Mouse (Mus musculus) MEL (cell line): Measurements from ENCODE around the gene Zfp715. TPM values are rescaled to one million over a fixed set of nuclear protein-coding genes. Genes with fewer than 3 reads are reported as not detected.
A peak's percentile ranks its signal among the peaks of the same experiment; 100 is the strongest.
"Not testable (repeated sequence)": the region's sequence is repeated elsewhere in the genome, so short reads cannot be mapped to it uniquely, and the experiment has no call there.

Experiments
- DNase-seq: peaks from one replicate; pipeline ENCODE4 v3.0.0; 2011; ENCODE audit warnings: low read depth, low spot score
- H3K27ac ChIP-seq: 2 replicates; pipeline ENCODE4 v1.5.1; 2012; ENCODE audit warnings: low read depth, mild to moderate bottlenecking, control low read depth, low read length, moderate library complexity; ENCODE audit not compliant: control insufficient read depth
- H3K27me3 ChIP-seq, 2 experiments: fragments of 150-350 bp in 1 of 2; sonication (generic) in 1 of 2; 2 replicates each; pipeline ENCODE4 v1.6.1; 2012; ENCODE audit warnings: low read length in 2 of 2, mild to moderate bottlenecking in 2 of 2, improper control_type of control experiment in 1 of 2, moderate library complexity in 1 of 2; ENCODE audit not compliant: insufficient read depth in 2 of 2, control insufficient read depth in 1 of 2
- H3K36me3 ChIP-seq, 2 experiments: 2 replicates each; pipeline ENCODE4 v1.6.1; 2012 to 2014; ENCODE audit warnings: low read length in 2 of 2, improper control_type of control experiment in 1 of 2, inconsistent platforms in 1 of 2, mild to moderate bottlenecking in 1 of 2; ENCODE audit not compliant: insufficient read depth in 2 of 2, control insufficient read depth in 1 of 2
- H3K4me1 ChIP-seq, 2 experiments: fragments of 150-350 bp in 1 of 2; sonication (generic) in 1 of 2; 2 replicates each; pipeline ENCODE4 v1.6.1; 2012; ENCODE audit warnings: low read length in 2 of 2, improper control_type of control experiment in 1 of 2, mild to moderate bottlenecking in 1 of 2; ENCODE audit not compliant: insufficient read depth in 2 of 2, control insufficient read depth in 1 of 2
- H3K4me3 ChIP-seq, 2 experiments: fragments of 150-350 bp in 1 of 2; sonication (generic) in 1 of 2; 2 replicates each; pipeline ENCODE4 v1.5.1; 2012; ENCODE audit warnings: low read depth in 2 of 2, low read length in 2 of 2, mild to moderate bottlenecking in 2 of 2, moderate library complexity in 2 of 2, control low read depth in 1 of 2, improper control_type of control experiment in 1 of 2; ENCODE audit not compliant: control insufficient read depth in 1 of 2, insufficient read depth in 1 of 2
- H3K79me2 ChIP-seq: 2 replicates; pipeline ENCODE4 v1.6.1; 2012; ENCODE audit warnings: mild to moderate bottlenecking, low read length, moderate library complexity; ENCODE audit not compliant: control insufficient read depth, poor library complexity, insufficient read depth
- H3K9ac ChIP-seq: 2 replicates; pipeline ENCODE4 v1.6.1; 2012; ENCODE audit warnings: low read depth, mild to moderate bottlenecking, control low read depth, low read length, moderate library complexity; ENCODE audit not compliant: control insufficient read depth, poor library complexity, severe bottlenecking
- H3K9me3 ChIP-seq: fragments of 150-350 bp; sonication (generic); replicated peaks from 2 replicates; pipeline ENCODE4 v1.6.1; 2012; ENCODE audit warnings: mild to moderate bottlenecking, low read length, improper control_type of control experiment, moderate library complexity; ENCODE audit not compliant: insufficient read depth
- CHD1 ChIP-seq: IDR thresholded peaks from 2 replicates; pipeline ENCODE4 v1.6.1; 2012; ENCODE audit warnings: low read depth, mild to moderate bottlenecking, inconsistent platforms, low read length, improper control_type of control experiment
- CHD2 ChIP-seq: IDR thresholded peaks from 2 replicates; pipeline ENCODE4 v1.6.1; 2011; ENCODE audit warnings: low read length, improper control_type of control experiment
- CTCF ChIP-seq, 3 experiments: IDR thresholded peaks in 2 of 3; conservative IDR thresholded peaks in 1 of 3; 2 replicates each; pipeline ENCODE4 v1.5.1; 2011 to 2012; ENCODE audit warnings: low read length in 3 of 3, low read depth in 2 of 3, mild to moderate bottlenecking in 2 of 3, improper control_type of control experiment in 1 of 3, inconsistent platforms in 1 of 3, mixed read lengths in 1 of 3, moderate library complexity in 1 of 3; ENCODE audit not compliant: control insufficient read depth in 1 of 3, insufficient read depth in 1 of 3, poor library complexity in 1 of 3, severe bottlenecking in 1 of 3
- EP300 ChIP-seq, 2 experiments: IDR thresholded peaks; 2 replicates each; pipeline ENCODE4 v1.6.1; 2011; ENCODE audit warnings: improper control_type of control experiment in 2 of 2, low read length in 2 of 2, low read depth in 1 of 2, mild to moderate bottlenecking in 1 of 2
- ETS1 ChIP-seq: IDR thresholded peaks from 2 replicates; pipeline ENCODE4 v1.6.1; 2012; ENCODE audit warnings: low read depth, mild to moderate bottlenecking, inconsistent platforms, low read length, improper control_type of control experiment, moderate library complexity
- GATA1 ChIP-seq: IDR thresholded peaks from 2 replicates; pipeline ENCODE4 v1.6.1; 2011; ENCODE audit warnings: low read depth, low read length, improper control_type of control experiment
- MYB ChIP-seq: IDR thresholded peaks from 2 replicates; pipeline ENCODE4 v1.6.1; 2011; ENCODE audit warnings: mild to moderate bottlenecking, low read depth, low read length, improper control_type of control experiment
- NELFE ChIP-seq: IDR thresholded peaks from 2 replicates; pipeline ENCODE4 v1.6.1; 2011; ENCODE audit warnings: low read depth, low read length, improper control_type of control experiment
- POLR2A ChIP-seq, 2 experiments: IDR thresholded peaks; 2 replicates each; pipeline ENCODE4 v1.6.1; 2011 to 2012; ENCODE audit warnings: low read length in 2 of 2, mild to moderate bottlenecking in 2 of 2, control low read depth in 1 of 2, improper control_type of control experiment in 1 of 2, low read depth in 1 of 2, moderate library complexity in 1 of 2; ENCODE audit not compliant: control insufficient read depth in 1 of 2, insufficient read depth in 1 of 2, poor library complexity in 1 of 2
- RAD21 ChIP-seq: IDR thresholded peaks from 2 replicates; pipeline ENCODE4 v1.6.1; 2011; ENCODE audit warnings: mild to moderate bottlenecking, low read depth, low read length, improper control_type of control experiment
- SIN3A ChIP-seq: IDR thresholded peaks from 2 replicates; pipeline ENCODE4 v1.6.1; 2012; ENCODE audit warnings: low read length, improper control_type of control experiment, inconsistent platforms
- SMC3 ChIP-seq: IDR thresholded peaks from 2 replicates; pipeline ENCODE4 v1.6.1; 2011; ENCODE audit warnings: low read depth, low read length, improper control_type of control experiment
- TAL1 ChIP-seq: IDR thresholded peaks from 2 replicates; pipeline ENCODE4 v1.6.1; 2012; ENCODE audit warnings: mild to moderate bottlenecking, inconsistent platforms, low read length, moderate library complexity, mixed read lengths
- TBP ChIP-seq: IDR thresholded peaks from 2 replicates; pipeline ENCODE4 v1.8.0; 2011; ENCODE audit warnings: low read depth, low read length, improper control_type of control experiment
- TCF12 ChIP-seq: IDR thresholded peaks from 2 replicates; pipeline ENCODE4 v1.6.1; 2014; ENCODE audit warnings: low read depth, mild to moderate bottlenecking, inconsistent platforms, low read length, improper control_type of control experiment, moderate library complexity
- ZNF384 ChIP-seq: IDR thresholded peaks from 2 replicates; pipeline ENCODE4 v1.6.1; 2012; ENCODE audit warnings: low read depth, mild to moderate bottlenecking, inconsistent platforms, low read length, improper control_type of control experiment
- polyA plus RNA-seq, 2 experiments: library from polyadenylated mRNA; stranded (reverse) in 1 of 2; unstranded in 1 of 2; fragments of >175 nt in 1 of 2; fragments of >200 nt in 1 of 2; gene quantifications; 2 replicates each; pipeline versions ENCODE4 v1.2.1 to v1.2.4; 2012; ENCODE audit warnings: low replicate concordance in 2 of 2, low read depth in 1 of 2; ENCODE audit not compliant: insufficient read length in 2 of 2, insufficient read depth in 1 of 2, missing spikeins in 1 of 2
- total RNA-seq: library from RNA; depleted of rRNA; stranded (reverse); fragments of 300-350 nt; gene quantifications from 2 replicates; pipeline ENCODE4 v1.2.3, GENCODE M21; 2012

Gene Zfp715
- total and polyA plus RNA-seq, 3 experiments, result 8.3 to 11.7 TPM; not detected in 1

GRCm38 (mm10) chr7:43351154-43351553 lies 38.1 kb upstream of the Zfp715 start, which contains the start of gene Siglecf:
Gene Siglecf (plus strand): TSS chr7:43351341.
- peak within 1 kb of the TSS; percentile 66 for H3K9ac ChIP-seq
- DNase-seq, result peak; percentile 66
- TF ChIP-seq EP300 (IDR thresholded peaks at IDR 0.05; ENCODE audit: low read depth in 1 of 2, low read length in 2 of 2) (peak; percentile 52; a peak in 2 of 4 replicates), NELFE (peak; percentile 42; the same call in 1 of the 2 replicates), TCF12 (no peak), ETS1 (peak; percentile 61; the same call in 1 of the 2 replicates), CHD2 (no peak), CHD1 (no peak), POLR2A (IDR thresholded peaks at IDR 0.05; ENCODE audit: control insufficient read depth in 1 of 2, insufficient read depth in 1 of 2, low read depth in 1 of 2, low read length in 2 of 2, poor library complexity in 1 of 2) (peak in 1 of 2 experiments; percentile 43; a peak in 1 of 4 replicates), TAL1 (peak; percentile 34), GATA1 (peak; percentile 66), SIN3A (peak; percentile 31; the same call in 1 of the 2 replicates), ZNF384 (no peak)
- H3K4me1 ChIP-seq, result peaks cover 13 to 59% of the 10 kb centered on the region in 2 experiments
- H3K79me2 ChIP-seq, result peaks cover 13% of the 10 kb centered on the region
- peak within 1 kb of the TSS; percentile 40 to 42 for H3K4me3 ChIP-seq
- peaks cover 0 to 34% of the 10 kb centered on the region in 2 experiments; a peak in 2 of 4 replicates for H3K36me3 ChIP-seq
- peak within 1 kb of the TSS; percentile 98 for H3K27ac ChIP-seq
- no peaks in the 10 kb centered on the region for H3K27me3 ChIP-seq
- H3K9me3 ChIP-seq, result no peaks in the 10 kb centered on the region

GRCm38 (mm10) chr7:43349623-43350022 lies 36.5 kb upstream of the Zfp715 start:
- H3K4me1 ChIP-seq, result peaks cover 13 to 56% of the 10 kb centered on the region in 2 experiments

More at GRCm38 (mm10) chr7:43349623-43350022, 36.5 kb upstream of the Zfp715 start:
- not testable (repeated sequence) for H3K9me3 ChIP-seq, H3K27me3 ChIP-seq, H3K9ac ChIP-seq, H3K4me3 ChIP-seq
- DNase-seq, result peak; percentile 71
- TF ChIP-seq ETS1 (peak; percentile 41; the same call in 1 of the 2 replicates), MYB (peak; percentile 49; the same call in 1 of the 2 replicates), SIN3A (peak; percentile 34; the same call in 1 of the 2 replicates), RAD21 (peak; percentile 27), EP300 (IDR thresholded peaks at IDR 0.05; ENCODE audit: low read depth in 1 of 2, low read length in 2 of 2) (peak in 1 of 2 experiments; percentile 59; a peak in 2 of 4 replicates), SMC3 (peak; percentile 34; the same call in 1 of the 2 replicates), CTCF (IDR thresholded peaks at IDR 0.05 in 2 of 3, conservative IDR thresholded peaks at IDR 0.05 in 1 of 3; ENCODE audit: control insufficient read depth in 1 of 3, insufficient read depth in 1 of 3, low read depth in 2 of 3, low read length in 3 of 3, poor library complexity in 1 of 3, severe bottlenecking in 1 of 3) (peak in 1 of 3 experiments; percentile 46; a peak in 2 of 6 replicates), TBP (peak; percentile 25; the same call in 1 of the 2 replicates)
- Histone ChIP-seq H3K36me3 (peaks cover 0 to 34% of the 10 kb centered on the region in 2 experiments; a peak in 2 of 4 replicates), H3K27ac (peak overlapping the region; percentile 98), H3K79me2 (peaks cover 13% of the 10 kb centered on the region)
